Mouse (Mus musculus) spleen, embryonic (tissue): ENCODE results near the gene Gm42715.

Experiments
- CTCF ChIA-PET: fragments of 350-600 bp; sonication (Branson Sonifier 250); formaldehyde crosslinking; loops from one replicate; lab custom pipeline; 2022; lab: Charles Lee

Gm42715 gene

GRCm38 (mm10) chr7:127583260-127583659 lies 63.9 kb downstream of the Gm42715 start:
- CTCF ChIA-PET, result no interaction called here

DNA sequence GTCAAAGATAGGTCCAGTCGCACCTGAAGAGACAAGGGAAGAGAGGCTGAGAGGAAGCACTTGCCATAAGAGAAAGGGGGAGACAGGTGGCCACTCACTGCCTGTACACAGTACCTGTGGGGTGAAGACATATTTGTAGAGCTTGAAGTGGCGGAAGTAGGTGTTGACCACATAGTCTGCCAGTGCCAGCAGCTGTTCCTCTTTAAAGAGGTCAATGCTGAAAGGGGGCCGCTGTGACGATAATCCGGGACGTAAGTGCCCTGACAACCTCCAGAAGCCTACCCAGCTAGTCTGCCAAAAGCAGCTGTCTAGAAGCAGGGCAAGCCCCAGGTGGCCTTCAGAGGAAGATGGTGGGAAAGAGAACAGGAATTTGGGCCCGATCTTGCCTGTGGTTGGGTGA lies 65.6 kb downstream of the Gm42715 start:
- CTCF ChIA-PET, result no interaction called here

DNA sequence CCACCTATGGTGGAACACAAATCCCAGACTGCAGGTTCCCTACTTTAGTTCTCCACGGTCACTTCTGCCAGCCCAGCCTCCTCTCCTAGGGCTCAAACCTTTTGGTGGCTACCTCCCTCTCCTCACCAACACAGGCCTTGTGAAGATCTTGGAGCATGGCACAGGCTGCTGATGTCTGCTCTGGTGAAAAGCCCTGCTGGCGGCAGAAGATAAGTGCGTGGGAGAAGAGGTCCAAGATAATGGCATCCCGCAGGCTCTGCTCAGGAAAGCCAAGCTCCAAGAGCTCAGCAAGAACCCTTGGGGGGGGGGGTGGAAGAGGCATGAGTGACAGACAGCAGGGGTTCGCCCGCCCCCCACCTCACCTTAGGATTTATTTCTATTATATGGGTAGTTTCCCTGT lies 66.8 kb downstream of the Gm42715 start:
- CTCF ChIA-PET, result interaction anchor here (0.5 kb wide), 1 partner anchor 652 kb away, joined by 3 read pairs; no protein-coding TSS in a partner anchor

- CTCF ChIA-PET, result no interaction called here
Measured at GRCm38 (mm10) chr7:127587196-127587595, 67.8 kb downstream of the Gm42715 start.

GRCm38 (mm10) chr7:127588011-127588871 lies 68.9 kb downstream of the Gm42715 start, which contains the start of the genes Ccdc189 and Rnf40:
TSS of gene Ccdc189 (minus strand) at chr7:127588595.
TSS of gene Rnf40 (plus strand) at chr7:127588767.
- CTCF ChIA-PET, result no interaction called here

- CTCF ChIA-PET, result no interaction called here
Measured at GRCm38 (mm10) chr7:127588901-127589300, 69.5 kb downstream of the Gm42715 start.

DNA sequence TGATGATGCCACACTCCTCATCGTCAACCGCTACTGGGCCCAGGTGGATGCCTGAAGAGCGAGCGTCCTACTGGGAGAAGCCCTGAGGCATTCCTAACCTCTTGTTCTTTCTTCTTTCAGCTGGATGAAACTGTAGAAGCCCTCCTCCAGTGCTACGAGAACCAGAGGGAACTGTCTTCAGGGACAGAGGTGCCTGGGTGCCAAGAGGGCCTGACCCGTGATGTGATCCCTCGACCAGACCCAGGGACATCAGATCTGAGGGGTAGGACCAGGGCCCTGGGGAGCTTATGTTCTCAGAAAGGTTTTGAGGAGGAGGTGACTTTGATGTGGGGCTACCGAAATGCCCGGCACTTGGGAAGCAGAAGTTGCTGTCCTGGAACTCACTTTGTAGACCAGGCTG lies 70.3 kb downstream of the Gm42715 start:
- CTCF ChIA-PET, result no interaction called here

- CTCF ChIA-PET, result no interaction called here
Measured at GRCm38 (mm10) chr7:127591108-127591507, 71.7 kb downstream of the Gm42715 start.

DNA sequence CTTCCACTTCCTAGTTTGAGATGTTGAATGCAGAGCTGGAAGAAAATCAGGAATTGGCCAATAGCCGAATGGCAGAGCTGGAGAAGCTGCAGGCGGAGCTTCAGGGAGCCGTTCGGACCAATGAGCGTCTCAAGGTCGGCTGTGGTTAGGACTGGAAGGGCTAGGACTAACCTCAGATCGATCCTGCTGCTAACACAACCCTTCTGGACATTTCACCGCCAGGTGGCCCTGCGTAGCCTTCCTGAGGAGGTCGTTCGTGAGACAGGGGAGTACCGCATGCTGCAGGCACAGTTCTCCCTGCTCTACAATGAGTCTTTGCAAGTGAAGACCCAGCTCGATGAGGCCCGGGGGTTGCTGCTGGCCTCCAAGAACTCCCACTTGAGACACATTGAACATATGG lies 73.2 kb downstream of the Gm42715 start:
- CTCF ChIA-PET, result interaction anchor here (0.7 kb wide), 1 partner anchor 64 kb away, joined by 4 read pairs; no protein-coding TSS in a partner anchor

- CTCF ChIA-PET, result no interaction called here
Measured at GRCm38 (mm10) chr7:127596747-127597146, 77.4 kb downstream of the Gm42715 start.

DNA sequence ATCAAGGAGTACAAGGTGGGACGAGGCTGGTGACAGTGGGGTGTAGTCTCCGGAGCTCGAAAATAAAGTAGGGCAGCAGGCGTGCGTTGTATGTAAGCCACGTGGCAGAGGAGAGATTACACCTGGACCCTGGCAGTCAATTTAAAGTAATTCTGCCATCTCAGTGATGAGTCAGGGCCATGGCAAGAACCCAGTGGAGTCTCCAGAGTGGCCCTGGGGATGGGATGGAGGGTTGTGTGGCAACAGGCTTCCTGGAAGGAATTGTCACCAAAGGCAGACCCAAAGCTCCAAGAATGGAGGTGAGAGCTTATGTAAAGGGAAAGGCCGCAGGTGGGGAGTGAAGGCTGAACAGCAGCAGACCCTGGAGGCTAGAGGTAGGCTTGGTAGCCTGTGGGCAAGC lies 81.2 kb downstream of the Gm42715 start:
- CTCF ChIA-PET, result no interaction called here

DNA sequence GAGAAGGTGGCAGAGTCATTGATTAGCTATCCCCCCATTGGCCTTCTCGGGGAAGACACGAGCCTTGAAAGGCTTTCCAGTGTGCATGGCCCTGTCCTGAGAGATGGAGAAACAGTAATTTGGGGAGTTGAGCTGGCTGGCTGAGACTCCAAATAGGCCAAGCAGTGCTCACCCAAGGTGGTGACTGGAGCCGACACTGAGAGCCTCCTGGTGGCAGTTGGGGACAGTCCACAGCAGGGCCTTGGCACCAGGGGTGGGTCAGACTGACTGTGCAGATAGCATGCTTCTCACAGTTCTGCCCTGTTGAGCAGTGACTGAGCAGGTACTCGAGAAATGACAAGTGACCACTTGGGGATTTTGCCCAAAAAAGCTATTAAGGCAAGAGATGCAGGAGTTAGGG lies 82.4 kb downstream of the Gm42715 start:
- CTCF ChIA-PET, result interaction anchor here (0.6 kb wide), 1 partner anchor 282 kb away, joined by 3 read pairs; no protein-coding TSS in a partner anchor

DNA sequence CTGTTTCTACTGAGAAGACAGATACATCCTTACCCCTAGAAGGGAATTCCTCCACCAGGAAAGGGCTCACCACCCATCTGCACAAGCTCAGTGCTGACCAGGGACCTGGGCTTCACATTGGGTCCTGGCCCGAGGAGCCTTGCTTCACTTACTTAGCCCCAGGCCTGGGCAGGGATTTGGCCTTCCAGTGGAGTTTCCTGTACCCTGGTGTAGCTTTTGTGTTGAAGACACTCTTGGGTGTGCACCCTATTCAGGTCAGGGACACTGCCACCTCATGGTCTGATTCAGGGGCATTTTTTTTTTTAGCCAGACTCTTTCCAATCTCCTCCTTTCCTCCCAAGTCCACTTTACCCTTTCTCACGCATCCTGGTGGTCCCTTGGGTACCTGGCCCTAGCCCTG lies 83.5 kb downstream of the Gm42715 start:
- CTCF ChIA-PET, result no interaction called here

DNA sequence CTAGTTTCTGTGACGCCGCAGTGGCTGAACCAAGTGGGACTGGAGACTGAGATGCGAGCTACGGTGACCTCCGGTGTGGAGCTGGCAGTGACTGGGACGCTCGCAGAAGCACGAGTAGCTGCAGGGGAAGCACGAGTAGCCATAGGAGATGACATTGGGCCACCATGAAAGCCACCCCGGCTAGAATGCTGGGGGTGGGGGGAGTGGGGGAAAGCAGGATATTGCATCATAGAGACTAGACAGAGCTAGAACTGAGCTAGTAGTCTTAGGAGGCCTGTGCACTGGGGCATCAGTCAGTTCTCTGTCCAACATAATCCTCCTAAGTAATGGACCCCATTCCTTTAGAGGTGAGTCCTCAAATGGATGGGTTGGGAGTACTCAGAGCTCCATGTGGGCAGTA lies 84.9 kb downstream of the Gm42715 start:
- CTCF ChIA-PET, result no interaction called here

DNA sequence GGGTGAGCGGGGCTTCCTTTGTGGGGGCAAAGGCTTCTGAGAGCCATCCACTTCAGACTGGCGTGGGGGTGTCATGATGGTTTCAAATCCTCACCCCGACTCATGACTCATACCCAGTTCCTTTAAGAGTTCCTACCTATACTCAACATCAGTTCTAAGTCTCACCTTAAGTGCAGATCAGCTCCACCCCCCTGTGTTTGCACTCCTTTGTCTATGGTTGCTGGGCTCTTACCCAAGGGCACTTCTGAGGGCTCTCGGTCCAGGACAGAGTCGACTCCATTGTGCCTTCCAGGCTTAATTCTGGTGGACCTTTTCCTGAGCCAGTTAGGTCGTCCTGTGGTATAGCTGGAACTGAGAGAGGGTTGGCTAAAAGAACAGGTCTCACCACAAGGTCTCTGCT lies 87.8 kb downstream of the Gm42715 start:
- CTCF ChIA-PET, result no interaction called here

GRCm38 (mm10) chr7:127611011-127611410 lies 91.6 kb downstream of the Gm42715 start:
- CTCF ChIA-PET, result no interaction called here

DNA sequence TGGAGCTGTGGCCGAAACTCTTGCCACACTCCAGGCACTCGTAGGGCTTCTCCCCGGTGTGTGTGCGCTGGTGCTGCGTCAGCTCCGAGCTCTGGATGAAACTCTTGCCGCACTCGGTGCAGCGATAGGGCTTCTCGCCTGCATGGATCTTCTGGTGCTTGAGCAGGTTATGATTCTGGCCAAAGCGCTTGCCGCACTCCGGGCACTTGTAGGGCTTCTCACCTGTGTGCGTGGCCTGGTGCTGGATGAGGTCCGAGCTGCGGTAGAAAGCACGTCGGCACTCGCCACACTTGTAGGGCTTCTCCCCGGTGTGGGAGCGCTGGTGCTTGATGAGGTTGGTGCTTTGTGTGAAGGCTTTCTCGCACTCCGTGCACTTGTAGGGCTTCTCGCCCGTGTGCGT lies 92.2 kb downstream of the Gm42715 start:
- CTCF ChIA-PET, result no interaction called here

DNA sequence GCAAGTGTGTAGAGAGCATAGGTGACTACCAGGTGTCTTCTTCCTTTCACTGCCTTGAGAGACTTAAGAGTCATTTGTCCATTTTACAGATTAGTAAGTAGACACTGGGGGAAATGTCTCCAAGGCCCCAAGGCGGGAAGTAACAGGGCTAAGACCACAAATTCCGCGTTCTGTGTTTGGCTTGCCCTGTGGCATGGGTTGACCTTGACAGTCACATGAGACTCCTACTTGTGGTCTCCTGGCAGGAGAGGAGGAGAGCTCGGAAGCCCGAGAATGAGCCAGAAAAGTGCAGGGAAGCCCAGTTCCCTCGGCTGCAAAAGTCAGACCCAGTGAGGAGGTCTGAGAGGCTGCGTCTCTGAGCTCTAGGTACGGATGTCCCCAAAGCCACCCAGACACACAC lies 94.1 kb downstream of the Gm42715 start:
- CTCF ChIA-PET, result no interaction called here

DNA sequence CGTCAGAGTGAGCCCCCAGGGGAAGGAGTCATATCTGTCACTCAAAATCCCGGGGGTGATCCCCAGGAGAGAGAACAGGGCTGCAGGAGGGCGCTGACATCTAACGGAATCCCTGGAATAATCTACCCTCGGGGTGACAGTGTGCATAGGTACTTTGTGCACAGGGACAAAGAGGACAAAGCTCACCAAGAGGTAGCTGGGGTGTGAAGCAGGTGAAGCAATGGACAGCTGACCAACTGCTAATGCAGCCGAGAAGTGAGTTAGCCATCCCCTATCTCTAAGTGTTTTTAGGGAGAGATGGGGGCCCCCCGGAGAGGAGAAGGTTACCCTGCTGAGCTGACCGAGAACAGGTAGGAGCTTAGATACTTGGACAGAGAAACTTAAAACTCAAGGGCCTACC lies 94.7 kb downstream of the Gm42715 start:
- CTCF ChIA-PET, result interaction anchor here (0.5 kb wide), 1 partner anchor 260 kb away, joined by 3 read pairs; no protein-coding TSS in a partner anchor

GRCm38 (mm10) chr7:127614511-127614890 lies 95.1 kb downstream of the Gm42715 start:
- CTCF ChIA-PET, result interaction anchor here (0.5 to 0.6 kb wide), 2 partner anchors 260 to 834 kb away, joined by 3 read pairs; no protein-coding TSS in a partner anchor

- CTCF ChIA-PET, result interaction anchor here (0.5 to 0.6 kb wide), 2 partner anchors 259 to 835 kb away, joined by 3 read pairs; no protein-coding TSS in a partner anchor
Measured at GRCm38 (mm10) chr7:127614891-127615843, 95.8 kb downstream of the Gm42715 start, which contains the start of gene Zfp629. TSS of gene Zfp629 (minus strand) at chr7:127615797.

DNA sequence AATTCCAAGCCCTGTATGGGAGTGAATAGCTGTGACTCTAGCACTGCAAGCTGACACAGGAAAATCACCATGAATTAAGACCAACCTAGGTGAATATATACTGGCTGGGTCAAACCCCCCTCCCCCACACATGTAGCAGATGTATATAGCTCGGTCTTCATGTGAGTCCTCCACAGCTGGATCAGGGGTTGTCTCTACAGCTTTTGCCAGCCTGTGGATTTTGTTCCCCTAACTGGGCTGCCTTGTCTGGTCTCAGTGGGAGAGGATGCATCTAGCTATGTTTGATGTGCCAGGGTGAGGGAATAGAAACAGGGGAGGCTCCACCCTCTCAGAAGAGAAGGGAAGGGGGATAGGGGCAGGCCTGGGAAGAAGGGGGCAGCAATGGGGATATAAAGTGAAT lies 97.0 kb downstream of the Gm42715 start:
- CTCF ChIA-PET, result no interaction called here
